Mouse (Mus musculus): ENCODE measurements around the gene Copg1. TPM values are rescaled to one million over a fixed set of nuclear protein-coding genes. Genes with fewer than 3 reads are reported as not detected.

Gene Copg1
- total RNA-seq (2015) (25.8 and 29.6 TPM in 2 replicates), total RNA-seq (2017) (47.1 and 50.8 TPM in 2 replicates)

DNA sequence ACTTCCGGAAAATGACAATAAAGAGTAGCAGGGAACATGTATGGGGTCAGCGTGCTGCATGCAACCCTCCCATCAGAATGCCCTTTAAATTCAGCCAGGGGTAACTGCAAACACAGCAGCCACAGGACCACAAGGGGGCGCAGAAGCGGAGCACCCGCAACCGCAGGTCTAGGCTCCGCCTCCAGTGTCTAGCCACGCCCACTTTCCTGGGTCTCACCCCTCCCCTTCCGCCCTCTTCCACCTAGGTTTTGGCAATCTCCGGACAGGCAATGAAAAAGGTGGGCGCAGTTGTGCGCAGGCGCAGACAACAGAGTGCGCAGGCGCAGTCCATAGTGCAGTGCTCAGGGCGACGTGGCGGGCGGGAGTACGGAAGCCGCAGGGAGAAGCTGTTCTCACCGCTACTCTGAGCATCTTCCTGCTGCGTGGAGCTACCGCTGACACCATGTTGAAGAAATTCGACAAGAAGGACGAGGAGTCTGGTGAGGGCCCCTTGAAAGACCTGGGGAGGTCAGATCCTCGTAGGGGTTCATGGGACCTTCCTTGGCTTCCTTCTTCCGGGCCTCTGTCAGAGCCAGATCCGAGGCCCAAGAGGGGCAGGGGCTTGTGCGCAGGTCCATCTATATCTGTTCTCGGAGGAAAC, at the start of gene Copg1:
Copg1 (plus strand) TSS at position 221 of the 640 bp plus-strand sequence.
- ATAC-seq (ENCODE audit: poor library complexity, severe bottlenecking) = peak; percentile 99

DNA sequence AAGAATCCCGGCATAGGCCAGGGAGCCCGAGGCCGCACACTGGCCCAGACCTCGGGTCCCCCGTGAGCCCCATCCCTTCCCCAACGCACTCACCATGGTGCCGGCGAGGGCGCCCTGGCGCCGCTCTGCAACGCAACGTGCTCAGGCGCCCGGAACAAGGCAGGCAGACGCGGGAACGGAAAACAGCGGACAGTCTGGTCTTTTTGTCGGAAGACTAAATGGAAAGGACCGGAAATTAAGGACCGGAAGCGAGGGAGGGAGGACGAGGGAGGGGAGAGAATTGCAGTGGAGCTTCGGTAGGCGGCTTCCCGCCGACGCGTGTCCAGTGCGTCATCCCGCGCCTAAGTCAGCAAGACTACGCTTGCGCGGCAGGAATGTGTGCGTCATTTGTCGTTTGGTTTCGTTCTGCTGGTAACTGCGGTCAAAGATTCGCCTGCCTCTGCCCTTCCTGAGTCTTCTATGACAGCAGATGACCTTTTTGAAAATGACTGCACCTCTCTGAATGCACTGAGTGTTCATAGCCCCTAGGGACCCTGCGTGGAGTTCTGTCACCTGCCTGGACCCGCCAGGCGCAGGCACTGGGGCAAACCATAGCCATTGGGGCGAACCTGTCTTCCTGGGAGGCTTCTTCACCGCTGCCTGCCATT, 48.9 kb upstream of the Copg1 start, which contains the start of gene Isy1:
Isy1 (minus strand) TSS at position 248 of the 647 bp plus-strand sequence.
- ATAC-seq (ENCODE audit: poor library complexity, severe bottlenecking) = peak; percentile 96

DNA sequence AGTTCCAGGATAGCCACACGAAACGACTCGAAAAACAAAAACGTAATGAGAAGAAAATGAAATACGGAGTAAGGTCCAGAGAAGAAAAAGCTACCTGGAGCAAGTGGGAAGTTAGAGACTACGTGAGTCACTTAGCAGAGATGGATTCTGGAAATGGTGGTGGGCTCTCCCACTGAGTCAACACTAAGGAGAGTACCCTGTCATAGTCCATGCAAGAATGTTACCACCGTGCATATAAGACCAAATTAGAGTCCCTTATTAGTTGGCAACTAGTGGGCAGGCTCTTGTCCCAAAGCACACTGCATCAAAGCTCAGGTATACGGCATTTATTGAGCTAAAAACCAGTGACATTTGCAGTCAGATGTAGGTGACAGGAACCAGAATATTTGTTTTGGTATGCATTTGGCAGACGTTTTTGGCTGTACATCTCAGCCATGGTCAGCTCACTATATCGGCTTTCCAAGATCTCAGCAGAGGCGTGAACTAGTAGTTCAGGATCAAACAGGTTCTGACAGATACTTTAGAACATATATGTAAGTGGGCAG, 47.7 kb upstream of the Copg1 start:
- ATAC-seq (ENCODE audit: poor library complexity, severe bottlenecking) = no peak

DNA sequence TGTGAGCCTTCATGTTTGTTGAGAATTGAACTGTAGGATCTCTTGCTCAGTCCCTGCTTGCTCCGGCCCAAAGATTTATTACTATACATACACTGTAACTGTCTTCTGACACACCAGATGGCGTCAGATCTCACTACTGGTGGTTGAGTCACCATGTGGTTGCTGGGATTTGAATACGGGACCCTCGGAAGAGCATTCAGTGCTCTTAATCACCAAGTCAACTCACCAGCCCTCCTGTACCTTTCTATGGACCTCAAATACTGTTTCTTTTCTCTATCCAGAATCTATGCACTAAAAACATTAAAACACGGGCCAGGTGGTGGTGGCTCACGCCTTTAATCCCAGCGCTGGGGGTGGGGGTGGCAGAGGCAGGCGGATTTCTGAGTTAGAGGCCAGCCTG, 46.0 kb upstream of the Copg1 start:
- ATAC-seq (ENCODE audit: poor library complexity, severe bottlenecking) = no peak

DNA sequence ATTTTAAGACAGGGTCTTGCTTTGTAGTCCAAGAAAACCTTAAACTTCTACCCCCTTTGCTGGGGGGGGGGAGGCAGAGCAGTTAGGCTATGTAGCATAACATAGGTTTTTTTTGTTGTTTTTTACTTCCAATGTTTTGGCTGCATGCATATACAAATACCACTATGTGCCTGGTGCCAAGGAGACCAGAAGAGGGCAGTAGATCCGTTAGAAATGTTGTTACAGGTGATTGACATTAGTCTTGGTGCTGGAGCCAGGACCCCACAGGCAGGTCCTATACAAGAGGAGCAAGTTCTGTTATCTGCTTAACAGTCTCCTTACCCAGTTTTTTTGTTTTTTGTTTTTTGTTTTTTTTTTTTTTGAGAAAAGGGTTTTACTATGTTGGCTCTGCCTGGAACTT, 45.4 kb upstream of the Copg1 start:
- no peak for ATAC-seq (ENCODE audit: poor library complexity, severe bottlenecking)

GRCm38 (mm10) chr6:87845031-87845695, 42.5 kb upstream of the Copg1 start:
- no peak for ATAC-seq (ENCODE audit: poor library complexity, severe bottlenecking)

GRCm38 (mm10) chr6:87846813-87847212, 40.8 kb upstream of the Copg1 start:
- ATAC-seq (ENCODE audit: poor library complexity, severe bottlenecking) = no peak

DNA sequence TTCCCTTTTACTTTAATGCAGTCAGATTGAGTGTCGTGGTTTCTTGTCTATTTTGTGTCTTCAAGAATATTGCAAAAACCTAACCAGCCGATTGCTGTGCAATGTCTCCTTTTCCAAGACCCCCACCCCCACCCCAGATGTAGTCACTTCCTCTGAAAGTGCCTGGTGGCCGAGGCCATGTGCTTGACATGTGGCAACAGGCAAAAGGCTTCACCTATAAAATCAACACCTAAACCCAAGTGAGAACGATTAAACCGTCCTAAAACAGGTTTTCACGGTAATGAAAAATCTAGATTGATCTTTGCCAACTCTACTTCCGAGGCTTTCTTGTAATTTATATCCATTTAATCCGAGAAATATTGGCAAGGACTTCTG, 37.8 kb upstream of the Copg1 start:
- ATAC-seq (ENCODE audit: poor library complexity, severe bottlenecking) = 0 out of 2 replicates have a peak, but pooled peaks have one; percentile 14

DNA sequence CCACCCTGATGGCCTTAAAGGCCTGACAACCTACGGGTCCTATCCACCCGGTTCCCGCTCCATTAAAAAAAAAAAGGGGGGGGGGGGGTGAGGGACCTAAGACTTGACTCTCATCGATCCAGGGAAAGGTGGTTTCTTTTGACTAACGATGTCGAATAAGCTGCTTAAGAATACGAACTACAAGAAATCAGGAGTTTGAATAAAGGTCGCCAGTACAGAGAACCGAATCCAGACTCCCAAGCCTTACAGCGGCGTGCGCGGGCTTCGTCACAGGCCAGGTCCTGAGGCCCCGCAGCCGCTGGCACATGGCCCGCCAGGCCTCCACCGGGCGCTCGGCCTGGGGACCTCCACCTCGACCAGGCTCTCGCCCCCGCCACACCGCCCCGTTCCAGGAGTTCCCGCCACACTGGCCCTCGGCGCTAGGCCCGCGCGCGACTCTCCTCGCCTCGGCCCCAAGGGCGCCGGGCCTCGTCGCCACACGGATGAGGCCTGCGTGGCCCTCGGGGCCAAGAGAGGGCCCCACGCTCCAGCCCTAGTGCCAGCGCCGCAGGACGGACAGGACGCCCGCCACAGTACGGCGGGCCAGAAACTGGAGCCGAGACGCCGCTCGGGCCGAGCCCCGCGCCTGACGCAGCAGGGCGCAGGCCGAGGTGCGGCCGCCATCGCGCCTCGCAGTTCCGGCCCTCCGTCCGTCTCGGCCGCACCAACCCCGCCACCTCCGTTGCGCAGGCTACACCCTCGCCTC, 37.3 kb upstream of the Copg1 start:
- ATAC-seq (ENCODE audit: poor library complexity, severe bottlenecking) = peak; percentile 51

GRCm38 (mm10) chr6:87850900-87851614, 36.6 kb upstream of the Copg1 start, which contains the start of gene Cnbp:
Cnbp (minus strand) TSS chr6:87851106.
- ATAC-seq (ENCODE audit: poor library complexity, severe bottlenecking) = peak; percentile 99

DNA sequence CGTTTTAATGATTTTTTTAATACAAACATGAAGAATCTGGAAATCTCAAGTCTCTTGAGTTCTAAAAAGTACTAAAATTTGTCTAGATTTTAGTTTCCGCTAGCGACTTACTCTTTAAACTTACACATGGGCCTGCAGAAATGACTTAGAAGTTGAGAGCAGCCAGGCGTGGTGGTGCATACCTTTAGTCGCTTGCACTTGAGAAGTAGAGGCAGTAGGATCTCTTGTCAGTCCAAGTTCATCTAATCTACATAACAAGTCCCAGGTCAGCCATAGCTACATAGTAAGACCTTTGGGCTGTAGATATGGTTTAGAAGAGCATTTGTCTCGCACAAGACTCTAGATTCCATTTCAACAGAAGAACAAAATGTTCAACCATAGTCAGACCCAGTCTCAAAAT, 35.7 kb upstream of the Copg1 start:
- no peak for ATAC-seq (ENCODE audit: poor library complexity, severe bottlenecking)

- no peak for ATAC-seq (ENCODE audit: poor library complexity, severe bottlenecking)
Observed at GRCm38 (mm10) chr6:87853446-87853845, 34.2 kb upstream of the Copg1 start.

DNA sequence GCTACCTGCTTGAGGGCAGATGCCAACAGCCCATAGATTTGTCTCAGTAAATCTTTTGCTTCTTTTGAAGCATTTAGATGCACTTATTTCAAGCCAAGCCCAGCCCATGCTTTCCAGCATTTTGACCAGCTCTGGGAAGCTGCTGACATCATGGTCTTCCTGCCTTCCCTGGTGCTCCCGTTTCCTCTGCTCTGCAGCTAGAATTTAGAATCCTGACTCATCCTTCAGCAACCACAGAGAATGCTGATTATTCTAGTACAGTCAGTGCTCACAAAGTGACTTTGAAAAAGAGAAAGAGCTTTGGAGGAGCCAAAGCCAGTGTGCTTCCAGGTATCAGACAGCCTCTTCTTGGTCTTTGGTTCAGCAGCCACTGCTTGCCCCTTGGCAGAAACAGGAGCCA, 30.5 kb upstream of the Copg1 start:
- no peak for ATAC-seq (ENCODE audit: poor library complexity, severe bottlenecking)

- no peak for ATAC-seq (ENCODE audit: poor library complexity, severe bottlenecking)
Observed at GRCm38 (mm10) chr6:87866211-87866610, 21.4 kb upstream of the Copg1 start.

- ATAC-seq (ENCODE audit: poor library complexity, severe bottlenecking) = no peak
Observed at GRCm38 (mm10) chr6:87867256-87867655, 20.4 kb upstream of the Copg1 start.

GRCm38 (mm10) chr6:87868871-87869506, 18.6 kb upstream of the Copg1 start:
- ATAC-seq (ENCODE audit: poor library complexity, severe bottlenecking) = no peak; the same call in 1 of the 2 replicates

GRCm38 (mm10) chr6:87870440-87870839, 17.2 kb upstream of the Copg1 start:
- ATAC-seq (ENCODE audit: poor library complexity, severe bottlenecking) = no peak

- no peak for ATAC-seq (ENCODE audit: poor library complexity, severe bottlenecking)
Observed at GRCm38 (mm10) chr6:87871240-87871639, 16.4 kb upstream of the Copg1 start.

DNA sequence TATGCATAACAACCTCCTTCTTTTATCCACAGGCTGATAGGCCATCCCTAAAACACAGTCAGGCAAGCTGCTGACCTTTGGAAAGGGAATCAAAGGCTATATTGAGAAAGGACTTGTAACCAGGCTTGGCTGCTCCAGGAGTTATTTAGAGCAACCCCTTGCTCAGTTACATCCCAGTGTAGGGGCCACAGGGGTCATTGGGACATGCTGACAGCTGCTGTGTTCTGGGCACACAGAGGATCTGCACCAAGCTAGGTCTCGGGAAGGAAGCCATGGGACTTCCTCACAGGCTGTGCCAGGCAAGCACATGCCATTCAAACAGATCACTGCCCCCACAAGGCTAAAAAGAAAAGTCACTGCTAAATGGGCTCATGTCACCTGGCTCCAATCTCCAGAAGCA, 14.5 kb upstream of the Copg1 start:
- no peak for ATAC-seq (ENCODE audit: poor library complexity, severe bottlenecking)

DNA sequence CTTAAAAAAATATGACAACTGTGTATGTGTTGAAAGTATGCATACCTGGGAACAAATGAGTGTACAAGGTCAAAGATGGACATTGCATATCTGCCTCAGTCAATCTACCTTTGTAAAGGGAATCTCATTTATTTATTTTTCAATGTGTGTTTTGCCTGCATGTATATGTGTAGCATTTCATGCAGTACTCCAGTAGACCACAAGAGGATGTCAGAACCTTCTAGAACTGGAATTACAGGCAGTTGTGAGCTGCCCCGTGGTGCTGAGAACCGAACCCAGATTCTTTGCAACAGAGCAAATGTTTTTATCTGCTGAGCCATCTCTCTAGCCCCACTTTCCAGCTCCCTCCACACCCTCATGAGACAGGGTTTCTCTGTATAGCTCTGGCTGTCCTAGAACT, 13.7 kb upstream of the Copg1 start:
- no peak for ATAC-seq (ENCODE audit: poor library complexity, severe bottlenecking)

Data from megakaryocyte, adult 5-6 weeks (primary cell).